Mouse (Mus musculus): ENCODE measurements at regions not wholly inside any gene's neighbourhood (a gene's known extent, or its start where the extent isn't known, plus 50 kb on each side); places are given as distances from the start of the nearest gene placed in this dataset.

GRCm38 (mm10) chr14:72113377-72113993 lies 378.2 kb downstream of the Gm9195 start:
- WGBS: 69% methylated on average over 8 of the region's 8 CpGs
- Histone ChIP-seq H3K4me1 (ENCODE audit: control insufficient read depth, insufficient read depth, insufficient read length, low read length) (no peaks in the 10 kb centered on the region), H3K4me3 (ENCODE audit: low read depth, low read length) (no peak overlapping the region), H3K27me3 (ENCODE audit: control insufficient read depth, insufficient read depth, low read length) (no peaks in the 10 kb centered on the region), H3K27ac (ENCODE audit: insufficient read depth, low read depth, low read length) (no peak overlapping the region), H3K36me3 (ENCODE audit: control insufficient read depth, insufficient read depth, low read length) (no peaks in the 10 kb centered on the region)
- TF ChIP-seq CTCF (IDR thresholded peaks at IDR 0.05; ENCODE audit: extremely low read depth, insufficient read length, insufficient replicate concordance, low read depth, low read length) (no peak), POLR2A (IDR thresholded peaks at IDR 0.05; ENCODE audit: low read depth, low read length) (no peak)

- 34% methylated on average over 2 of the region's 2 CpGs for WGBS
- H3K4me3 ChIP-seq (ENCODE audit: low read depth, low read length): no peak overlapping the region
- H3K36me3 ChIP-seq (ENCODE audit: control insufficient read depth, insufficient read depth, low read length): no peaks in the 10 kb centered on the region
- no peak for TF ChIP-seq POLR2A (IDR thresholded peaks at IDR 0.05; ENCODE audit: low read depth, low read length)
- TF ChIP-seq CTCF (IDR thresholded peaks at IDR 0.05; ENCODE audit: extremely low read depth, insufficient read length, insufficient replicate concordance, low read depth, low read length): no peak
- H3K4me1 ChIP-seq (ENCODE audit: control insufficient read depth, insufficient read depth, insufficient read length, low read length): no peaks in the 10 kb centered on the region
- no peak overlapping the region for H3K27ac ChIP-seq (ENCODE audit: insufficient read depth, low read depth, low read length)
- H3K27me3 ChIP-seq (ENCODE audit: control insufficient read depth, insufficient read depth, low read length): no peaks in the 10 kb centered on the region
These were observed 380.9 kb downstream of the Gm9195 start for GRCm38 (mm10) chr14:72110689-72111088.

GRCm38 (mm10) chr14:72091579-72091978 lies 400.1 kb downstream of the Gm9195 start:
- H3K4me1 ChIP-seq (ENCODE audit: control insufficient read depth, insufficient read depth, insufficient read length, low read length): no peaks in the 10 kb centered on the region
- H3K4me3 ChIP-seq (ENCODE audit: low read depth, low read length): no peak overlapping the region
- H3K36me3 ChIP-seq (ENCODE audit: control insufficient read depth, insufficient read depth, low read length): no peaks in the 10 kb centered on the region
- H3K27ac ChIP-seq (ENCODE audit: insufficient read depth, low read depth, low read length): no peak overlapping the region
- TF ChIP-seq CTCF (IDR thresholded peaks at IDR 0.05; ENCODE audit: extremely low read depth, insufficient read length, insufficient replicate concordance, low read depth, low read length) (no peak), POLR2A (IDR thresholded peaks at IDR 0.05; ENCODE audit: low read depth, low read length) (no peak)
- WGBS: 88% methylated on average over 2 of the region's 2 CpGs
- no peaks in the 10 kb centered on the region for H3K27me3 ChIP-seq (ENCODE audit: control insufficient read depth, insufficient read depth, low read length)

GRCm38 (mm10) chr14:72081473-72081872 lies 410.2 kb downstream of the Gm9195 start:
- H3K27ac ChIP-seq (ENCODE audit: insufficient read depth, low read depth, low read length): no peak overlapping the region
- H3K4me3 ChIP-seq (ENCODE audit: low read depth, low read length): no peak overlapping the region
- no peaks in the 10 kb centered on the region for H3K36me3 ChIP-seq (ENCODE audit: control insufficient read depth, insufficient read depth, low read length)
- TF ChIP-seq CTCF (IDR thresholded peaks at IDR 0.05; ENCODE audit: extremely low read depth, insufficient read length, insufficient replicate concordance, low read depth, low read length) (no peak), POLR2A (IDR thresholded peaks at IDR 0.05; ENCODE audit: low read depth, low read length) (no peak)
- H3K27me3 ChIP-seq (ENCODE audit: control insufficient read depth, insufficient read depth, low read length): no peaks in the 10 kb centered on the region
- H3K4me1 ChIP-seq (ENCODE audit: control insufficient read depth, insufficient read depth, insufficient read length, low read length): no peaks in the 10 kb centered on the region
- 29% methylated on average over 3 of the region's 3 CpGs for WGBS

DNA sequence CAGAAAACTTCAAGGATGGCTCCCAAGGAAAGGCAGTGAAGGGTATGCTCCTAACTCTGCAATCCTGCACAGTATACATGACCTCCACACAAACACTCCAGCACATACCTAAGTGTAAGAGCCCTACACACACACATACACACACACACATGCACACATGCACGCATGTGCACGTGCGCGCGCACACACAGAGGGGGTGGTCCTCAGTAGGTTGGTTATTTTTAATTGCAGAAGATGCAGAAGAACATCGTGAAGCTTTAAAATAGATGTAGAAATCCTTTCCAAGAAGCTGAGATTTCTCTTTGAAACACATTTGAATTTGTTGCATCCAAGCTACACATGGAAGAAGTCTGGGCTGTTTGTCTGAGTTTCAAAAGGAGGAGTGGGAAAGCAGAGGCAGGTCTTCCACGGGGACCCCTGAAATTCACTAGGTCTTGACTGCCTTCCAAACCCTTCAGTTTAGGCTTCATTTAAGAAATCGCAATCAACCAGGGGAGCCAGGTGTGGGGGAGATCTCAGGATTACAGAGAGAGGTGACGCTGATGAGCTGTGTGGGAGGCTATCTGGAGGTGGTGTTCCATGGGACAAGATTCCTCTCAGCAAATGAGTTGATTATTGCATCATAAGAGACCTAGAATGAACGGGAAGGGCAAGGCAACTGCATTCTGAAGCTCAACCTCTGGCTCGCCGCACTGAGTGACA lies 427.4 kb downstream of the Gm9195 start:
- no peak overlapping the region for H3K27ac ChIP-seq (ENCODE audit: insufficient read depth, low read depth, low read length)
- H3K27me3 ChIP-seq (ENCODE audit: control insufficient read depth, insufficient read depth, low read length): no peaks in the 10 kb centered on the region
- TF ChIP-seq POLR2A (IDR thresholded peaks at IDR 0.05; ENCODE audit: low read depth, low read length) (no peak), CTCF (IDR thresholded peaks at IDR 0.05; ENCODE audit: extremely low read depth, insufficient read length, insufficient replicate concordance, low read depth, low read length) (no peak)
- H3K4me3 ChIP-seq (ENCODE audit: low read depth, low read length): no peak overlapping the region
- no peaks in the 10 kb centered on the region for H3K4me1 ChIP-seq (ENCODE audit: control insufficient read depth, insufficient read depth, insufficient read length, low read length)
- no peaks in the 10 kb centered on the region for H3K36me3 ChIP-seq (ENCODE audit: control insufficient read depth, insufficient read depth, low read length)
- WGBS: 84% methylated on average over 12 of the region's 12 CpGs

- H3K4me1 ChIP-seq (ENCODE audit: control insufficient read depth, insufficient read depth, insufficient read length, low read length): no peaks in the 10 kb centered on the region
- H3K4me3 ChIP-seq (ENCODE audit: low read depth, low read length): no peak overlapping the region
- H3K36me3 ChIP-seq (ENCODE audit: control insufficient read depth, insufficient read depth, low read length): no peaks in the 10 kb centered on the region
- no peaks in the 10 kb centered on the region for H3K27me3 ChIP-seq (ENCODE audit: control insufficient read depth, insufficient read depth, low read length)
- no peak for TF ChIP-seq CTCF (IDR thresholded peaks at IDR 0.05; ENCODE audit: extremely low read depth, insufficient read length, insufficient replicate concordance, low read depth, low read length)
- H3K27ac ChIP-seq (ENCODE audit: insufficient read depth, low read depth, low read length): no peak overlapping the region
- 50% methylated on average over 2 of the region's 2 CpGs for WGBS
These were observed 448.8 kb downstream of the Gm9195 start for GRCm38 (mm10) chr14:72042881-72043236.

- no peaks in the 10 kb centered on the region for H3K4me1 ChIP-seq (ENCODE audit: control insufficient read depth, insufficient read depth, insufficient read length, low read length)
- H3K4me3 ChIP-seq (ENCODE audit: low read depth, low read length): no peak overlapping the region
- no peaks in the 10 kb centered on the region for H3K36me3 ChIP-seq (ENCODE audit: control insufficient read depth, insufficient read depth, low read length)
- TF ChIP-seq CTCF (IDR thresholded peaks at IDR 0.05; ENCODE audit: extremely low read depth, insufficient read length, insufficient replicate concordance, low read depth, low read length) (no peak), POLR2A (IDR thresholded peaks at IDR 0.05; ENCODE audit: low read depth, low read length) (no peak)
- no peaks in the 10 kb centered on the region for H3K27me3 ChIP-seq (ENCODE audit: control insufficient read depth, insufficient read depth, low read length)
- 57% methylated on average over 3 of the region's 3 CpGs for WGBS
- no peak overlapping the region for H3K27ac ChIP-seq (ENCODE audit: insufficient read depth, low read depth, low read length)
These were observed 449.3 kb downstream of the Gm9195 start for GRCm38 (mm10) chr14:72042112-72042880.
